Mouse (Mus musculus) brain, embryonic 14.5 days (tissue): ENCODE data around the gene Spcs3. TPM values are rescaled to one million over a fixed set of nuclear protein-coding genes. Genes with fewer than 3 reads are reported as not detected.

Source experiments
- DNase-seq: peaks from one replicate; pipeline ENCODE4 v3.0.0-alpha.2; 2011; ENCODE audit warnings: low read depth
- CTCF ChIP-seq: fragments of 200-500 bp; IDR thresholded peaks from 2 replicates; pipeline ENCODE4 v1.5.1; 2012; ENCODE audit warnings: inconsistent platforms, mild to moderate bottlenecking, moderate library complexity, borderline replicate concordance; ENCODE audit not compliant: insufficient read depth, insufficient read length; ENCODE audit errors: extremely low read depth
- POLR2A ChIP-seq: fragments of 200-500 bp; IDR thresholded peaks from 2 replicates; pipeline ENCODE4 v1.6.1; 2012; ENCODE audit warnings: mild to moderate bottlenecking, inconsistent platforms, borderline replicate concordance; ENCODE audit not compliant: poor library complexity, insufficient read depth, insufficient read length, severe bottlenecking; ENCODE audit errors: extremely low read depth
- polyA plus RNA-seq: library from polyadenylated mRNA; depleted of rRNA; stranded (reverse); fragments of >200 nt; gene quantifications from 2 replicates; pipeline ENCODE4 v1.2.3, GENCODE M21; 2012; rRNA removed

The Spcs3 gene
- polyA plus RNA-seq: 22.6 and 26.9 TPM in 2 replicates

DNA sequence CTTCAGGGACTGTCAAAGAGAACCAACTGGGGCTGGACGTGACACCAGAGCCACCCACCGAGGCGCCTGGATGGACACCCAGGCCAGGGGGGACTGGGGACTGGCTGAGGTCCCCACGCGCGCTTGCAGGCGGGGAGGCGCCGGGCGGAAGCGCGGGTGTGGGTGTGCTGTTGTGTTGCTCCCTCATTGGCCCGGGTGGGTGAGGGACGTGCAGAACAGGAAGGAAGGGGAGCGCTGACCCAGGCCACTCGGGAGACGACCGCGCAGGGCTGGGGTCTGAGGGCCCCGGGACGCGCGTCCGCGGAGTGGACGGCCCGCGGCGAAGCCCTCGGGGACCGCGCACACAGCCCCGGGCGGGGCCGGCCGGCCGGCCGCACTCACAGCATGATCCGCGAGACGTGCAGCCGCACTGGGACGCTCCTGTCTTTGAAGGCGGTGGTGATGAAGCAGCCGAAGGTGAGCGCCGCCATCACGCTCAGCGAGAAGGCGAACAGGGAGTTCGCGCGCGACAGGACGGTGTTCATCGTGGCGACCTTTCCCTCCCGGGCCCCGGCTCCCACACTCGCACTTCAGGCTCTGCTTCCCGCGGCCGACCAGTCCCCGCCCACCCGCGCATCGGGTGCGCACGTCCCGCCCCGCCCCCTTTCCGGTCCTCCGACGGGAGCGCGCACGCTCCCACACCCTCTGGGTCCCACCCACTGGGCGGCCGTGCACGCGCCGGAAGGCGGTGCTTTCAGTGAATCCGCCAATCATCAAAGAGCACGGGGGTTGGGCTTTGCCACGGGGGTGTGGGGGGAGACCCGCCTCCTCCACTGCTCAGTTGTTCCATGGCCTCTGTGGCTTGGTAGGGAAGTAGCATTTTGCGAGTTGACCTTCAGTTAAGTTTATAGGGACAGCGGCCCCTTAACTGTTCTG, at the start of gene Spcs3, which contains the start of gene Asb5:
TSS of gene Spcs3 (minus strand) at position 617 of the 915 bp plus-strand sequence.
TSS of gene Asb5 (plus strand) at position 199 of the 915 bp plus-strand sequence.
- TF ChIP-seq POLR2A (peak; percentile 55; the same call in 1 of the 2 replicates), CTCF (no peak)
- peak; percentile 98 for DNase-seq

DNA sequence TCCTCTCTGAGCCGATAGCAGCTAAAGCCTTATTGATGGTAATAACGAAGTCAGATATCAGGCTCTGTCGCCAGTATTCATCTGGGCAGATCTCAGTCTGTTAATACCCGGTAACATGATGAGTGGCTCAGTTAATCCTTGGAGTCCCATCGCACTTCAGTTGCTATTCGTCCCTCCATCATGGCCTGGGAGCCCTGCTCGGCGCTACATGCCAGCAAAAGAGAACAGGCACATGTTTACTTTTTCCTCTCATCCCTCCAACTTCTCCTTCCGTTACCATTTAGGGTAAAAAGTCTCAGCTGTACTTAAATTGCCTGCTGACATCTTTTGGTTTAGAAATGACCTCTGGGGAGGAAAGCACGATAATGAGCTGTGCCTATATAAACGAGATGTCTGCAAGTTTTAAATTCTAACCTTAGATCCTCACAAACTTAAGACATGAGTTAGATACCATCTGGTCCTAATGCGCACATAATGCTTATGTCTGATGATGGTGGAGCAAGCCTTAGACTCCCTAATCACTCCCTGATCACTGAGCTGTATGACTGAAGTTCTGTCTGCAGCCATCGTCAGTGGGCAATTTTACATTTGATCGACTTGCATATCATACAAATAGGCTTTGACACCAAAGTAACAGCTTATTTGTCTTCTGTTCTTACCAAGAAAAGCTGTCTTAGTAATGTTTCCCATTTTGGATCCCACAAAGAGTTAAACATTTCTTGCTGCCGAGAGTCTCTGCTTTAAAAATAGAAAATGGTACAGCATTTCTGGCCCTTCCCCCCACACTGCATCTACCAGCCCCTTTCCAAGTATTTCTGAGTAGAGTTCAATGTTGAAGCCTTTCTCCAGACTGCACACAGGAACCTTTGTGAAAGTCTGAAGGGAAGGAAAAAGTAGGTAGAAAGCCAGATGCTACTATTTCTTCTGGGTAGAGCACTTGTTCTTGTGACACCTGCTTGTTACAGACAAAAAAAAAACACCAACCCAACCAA, 41.1 kb upstream of the Spcs3 start:
- DNase-seq: no peak

DNA sequence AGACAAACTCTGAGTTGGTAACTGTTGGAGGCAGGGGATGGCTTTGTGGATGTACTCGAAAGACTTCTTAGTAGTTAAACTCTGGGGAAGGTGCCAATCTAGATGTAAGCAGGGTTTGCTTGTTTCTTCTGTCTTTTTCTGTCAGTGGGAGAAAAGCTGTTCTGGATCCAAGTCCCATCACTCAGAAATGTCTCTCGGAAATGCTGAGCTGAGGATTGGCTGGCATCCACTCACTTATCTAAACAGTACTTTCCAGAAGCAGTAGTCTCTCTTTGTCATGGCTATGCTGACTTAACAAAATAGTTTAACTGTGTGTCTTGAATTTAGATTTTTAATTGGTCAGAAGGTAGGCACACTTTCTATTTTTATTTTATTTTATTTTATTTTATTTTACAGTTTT, 37.4 kb upstream of the Spcs3 start:
- peak; percentile 48 for DNase-seq
- TF ChIP-seq POLR2A: no peak
- no peak for TF ChIP-seq CTCF

More for the DNA sequence above, 41.1 kb upstream of the Spcs3 start:
- TF ChIP-seq CTCF (no peak), POLR2A (no peak)

DNA sequence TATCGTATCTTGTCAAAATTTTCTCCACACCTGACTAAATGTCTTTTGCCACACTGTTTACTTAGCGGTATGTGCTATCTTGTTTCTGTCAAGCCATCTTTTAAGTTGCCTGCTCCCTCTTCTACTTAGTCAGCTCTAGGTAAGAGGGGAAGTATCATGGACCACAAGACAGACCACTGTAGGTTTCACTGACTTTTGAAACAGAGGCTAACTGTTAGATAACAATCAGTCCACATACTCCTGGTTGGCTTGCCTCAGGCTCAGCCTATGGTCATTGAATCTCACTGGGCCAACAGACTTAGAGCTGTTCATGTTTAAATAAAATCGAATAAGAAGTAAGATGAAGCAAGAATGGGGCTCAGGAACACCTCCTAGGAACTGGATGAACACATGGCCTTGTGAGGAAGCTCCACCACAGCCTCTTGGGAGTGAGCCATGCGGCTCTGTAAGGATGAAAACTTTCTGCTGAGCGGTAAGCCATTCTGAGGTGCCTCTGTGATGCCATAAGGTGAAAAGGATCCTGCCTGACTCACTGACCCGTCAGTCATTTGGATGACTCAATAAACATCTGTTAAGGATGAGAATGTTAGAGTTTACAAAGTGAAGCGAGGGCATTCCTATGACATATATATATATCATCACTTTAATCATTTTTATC, 35.9 kb upstream of the Spcs3 start:
- TF ChIP-seq CTCF (no peak), POLR2A (no peak)
- DNase-seq: no peak

DNA sequence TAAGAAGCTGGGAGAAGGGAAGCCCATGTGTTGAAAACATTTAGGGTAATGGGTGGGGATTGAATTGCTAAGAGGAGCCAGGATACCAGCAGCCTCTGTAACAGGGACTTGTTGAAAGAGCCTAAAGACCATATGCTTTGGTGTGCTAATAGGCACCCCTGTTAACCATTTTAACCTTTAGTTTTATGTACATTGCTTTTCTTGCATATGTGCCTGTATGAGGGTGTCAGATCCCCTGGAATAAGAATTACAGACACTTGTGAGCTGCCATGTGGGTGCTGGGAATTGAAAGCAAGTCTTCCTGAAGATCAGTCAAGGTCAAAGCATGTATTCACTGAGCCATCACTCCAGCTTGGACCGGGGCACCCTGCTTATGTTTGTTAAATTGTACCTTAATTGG, 35.4 kb upstream of the Spcs3 start:
- no peak for TF ChIP-seq POLR2A
- no peak for TF ChIP-seq CTCF
- DNase-seq: no peak

DNA sequence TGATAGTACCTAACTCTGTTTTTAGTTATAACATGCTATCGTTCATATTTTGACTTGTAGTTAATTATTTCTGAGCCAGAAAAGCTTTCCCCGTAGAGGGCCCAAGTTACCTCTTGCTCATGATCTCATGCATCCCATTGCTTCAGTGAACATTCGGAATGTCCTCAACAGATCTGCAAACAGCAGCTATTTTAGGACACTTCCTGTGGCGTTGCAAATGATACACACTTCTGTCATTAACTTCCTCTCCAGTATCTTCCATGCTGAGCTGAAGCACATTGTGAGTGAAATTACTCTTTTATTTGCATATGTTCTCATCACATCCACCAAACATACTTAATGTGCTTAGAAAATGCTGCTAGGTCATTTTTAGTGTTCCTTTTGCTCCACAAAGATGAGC, 32.3 kb upstream of the Spcs3 start:
- DNase-seq: no peak
- TF ChIP-seq CTCF (no peak), POLR2A (no peak)

DNA sequence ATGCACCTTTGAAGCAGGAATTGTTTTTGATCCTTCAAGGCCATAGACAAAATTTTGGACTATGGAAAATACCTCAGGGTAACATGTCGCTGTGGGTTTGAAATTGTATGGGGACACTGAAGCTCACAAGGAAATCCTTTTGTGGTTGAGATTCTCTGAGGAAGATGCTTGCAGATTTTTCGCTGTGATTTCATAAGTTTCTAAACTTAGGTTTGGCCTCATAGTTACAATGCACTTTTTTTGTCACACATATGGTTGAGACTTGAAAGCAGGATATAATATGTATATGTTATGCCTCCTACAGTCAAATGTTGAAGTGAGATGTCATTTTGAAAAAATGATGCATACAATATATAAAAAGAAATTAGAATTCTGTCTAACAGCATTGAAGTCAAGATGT, 25.1 kb upstream of the Spcs3 start:
- TF ChIP-seq CTCF: no peak
- TF ChIP-seq POLR2A: no peak
- no peak for DNase-seq

DNA sequence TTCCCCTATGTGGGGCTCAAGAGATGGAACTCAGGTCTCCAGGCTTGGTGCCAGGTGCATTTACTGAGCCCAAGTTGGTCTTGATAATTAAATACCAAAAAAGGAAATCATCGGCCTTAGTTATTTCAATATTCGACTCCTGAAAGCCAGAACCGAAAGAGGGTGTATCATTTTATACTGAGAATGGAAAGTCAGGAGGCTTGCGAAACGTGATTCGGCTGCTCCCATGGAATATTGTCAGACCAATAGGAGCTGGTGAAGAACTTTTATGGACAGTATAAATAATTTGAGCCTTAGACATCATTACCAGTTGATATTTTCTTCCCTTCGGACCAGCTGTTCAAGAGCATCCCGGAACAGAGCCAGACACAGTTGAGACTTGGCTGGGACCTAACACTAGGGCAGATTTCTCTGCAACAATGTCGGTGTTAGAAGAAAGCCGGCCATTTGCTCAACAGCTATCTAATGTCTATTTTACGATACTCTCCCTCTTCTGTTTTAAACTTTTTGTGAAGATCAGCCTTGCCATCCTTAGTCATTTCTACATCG, 20.3 kb upstream of the Spcs3 start:
- DNase-seq: no peak
- TF ChIP-seq CTCF (no peak), POLR2A (no peak)

DNA sequence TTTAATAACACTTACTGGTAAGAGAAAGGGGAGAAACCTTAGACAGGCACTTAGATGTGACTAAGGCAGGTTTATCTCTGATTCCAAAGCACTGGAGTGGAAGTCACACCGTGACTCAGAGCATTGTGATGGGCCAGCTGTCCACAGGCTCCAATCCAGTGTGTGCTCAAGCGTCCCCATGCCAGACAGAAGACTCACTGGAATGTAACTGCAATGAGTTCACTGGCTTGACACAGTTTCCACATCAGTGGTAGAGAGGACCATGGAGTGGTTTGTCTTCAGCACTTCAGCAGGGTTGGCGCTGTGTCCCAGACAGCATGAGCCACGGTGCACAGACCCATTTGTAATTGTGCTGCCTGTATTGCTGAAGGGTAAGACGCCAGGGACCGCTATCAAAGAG, 18.6 kb upstream of the Spcs3 start:
- DNase-seq: no peak
- TF ChIP-seq POLR2A: no peak
- no peak for TF ChIP-seq CTCF

DNA sequence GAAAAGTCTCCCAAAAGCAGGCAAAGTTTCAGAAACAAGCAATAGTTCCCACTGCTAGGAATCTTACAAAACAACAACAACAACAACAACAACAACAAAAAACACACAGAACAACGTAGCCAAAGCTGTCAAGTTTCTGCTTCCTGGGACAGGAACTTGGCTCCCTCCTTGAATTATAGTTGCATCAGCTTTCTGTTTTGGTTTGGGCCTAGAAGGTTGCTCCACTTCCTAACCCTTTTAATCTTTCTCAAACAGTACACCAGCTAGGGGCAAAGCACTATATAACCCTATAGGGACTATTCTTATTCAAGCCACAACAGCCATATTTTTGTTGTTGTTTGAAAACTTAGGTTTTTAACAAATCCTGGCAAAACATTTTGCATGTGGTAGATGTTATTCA, 11.5 kb upstream of the Spcs3 start:
- TF ChIP-seq CTCF (no peak), POLR2A (no peak)
- no peak for DNase-seq

DNA sequence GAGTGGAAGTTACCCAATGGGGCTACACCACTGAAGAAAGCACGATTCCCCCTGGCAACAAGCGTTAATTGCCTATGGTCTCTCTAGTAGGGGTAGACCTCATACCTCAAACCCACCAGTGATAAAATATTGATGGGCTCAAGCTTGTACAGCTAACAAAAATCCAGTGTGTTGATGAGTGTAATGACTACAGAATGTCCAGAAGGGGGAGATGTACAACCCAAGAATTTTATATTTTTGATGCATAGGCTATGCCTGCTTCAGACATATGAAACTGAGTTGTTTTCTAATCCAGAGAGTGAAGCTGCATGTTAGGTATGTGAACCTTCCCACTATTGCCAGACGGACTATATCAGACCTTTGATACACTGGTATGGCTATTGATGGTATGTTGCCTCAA, 7.5 kb upstream of the Spcs3 start:
- peak; percentile 28 for DNase-seq
- TF ChIP-seq POLR2A (no peak), CTCF (0 out of 2 replicates have a peak, but pooled peaks have one; percentile 9)

DNA sequence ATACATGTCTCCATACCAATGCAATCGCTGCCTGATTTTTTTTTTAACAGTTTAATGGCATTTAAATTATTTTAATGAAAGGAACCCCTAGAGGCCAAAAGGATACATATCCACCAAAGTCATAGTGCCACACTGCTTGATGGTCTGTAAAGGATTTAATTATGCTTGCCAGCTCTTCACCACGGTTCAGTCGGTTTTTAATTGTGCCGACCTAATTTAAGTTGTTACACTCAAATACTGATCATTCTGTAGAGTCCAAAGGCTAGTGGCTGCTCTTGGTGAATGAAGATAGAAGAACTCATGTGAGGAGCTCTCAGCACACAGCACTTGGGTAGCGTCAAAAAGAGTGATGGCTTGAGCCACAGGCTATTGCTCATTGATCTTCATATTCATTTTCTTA, 5.4 kb upstream of the Spcs3 start:
- TF ChIP-seq POLR2A: no peak
- TF ChIP-seq CTCF: no peak
- no peak for DNase-seq

DNA sequence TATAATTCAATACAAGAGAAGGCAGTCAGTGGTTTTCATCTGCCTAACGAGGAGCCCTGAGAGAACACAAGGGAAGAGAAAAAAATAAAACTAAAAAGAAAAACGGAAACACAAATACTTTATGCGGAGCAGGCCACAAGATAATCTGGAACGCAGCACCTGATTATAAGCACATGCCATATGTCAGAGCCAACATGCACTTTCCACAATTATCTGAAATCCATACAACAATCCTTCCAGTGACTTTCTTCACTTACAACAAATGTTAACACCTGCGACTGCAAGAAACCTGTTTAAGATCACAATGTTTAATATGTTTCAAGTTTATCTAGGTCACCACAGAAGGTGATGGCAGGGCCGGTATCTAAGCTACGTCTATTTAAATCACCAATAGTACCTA, 1.2 kb downstream of the Spcs3 start:
- DNase-seq: no peak
- TF ChIP-seq POLR2A (no peak), CTCF (no peak)

DNA sequence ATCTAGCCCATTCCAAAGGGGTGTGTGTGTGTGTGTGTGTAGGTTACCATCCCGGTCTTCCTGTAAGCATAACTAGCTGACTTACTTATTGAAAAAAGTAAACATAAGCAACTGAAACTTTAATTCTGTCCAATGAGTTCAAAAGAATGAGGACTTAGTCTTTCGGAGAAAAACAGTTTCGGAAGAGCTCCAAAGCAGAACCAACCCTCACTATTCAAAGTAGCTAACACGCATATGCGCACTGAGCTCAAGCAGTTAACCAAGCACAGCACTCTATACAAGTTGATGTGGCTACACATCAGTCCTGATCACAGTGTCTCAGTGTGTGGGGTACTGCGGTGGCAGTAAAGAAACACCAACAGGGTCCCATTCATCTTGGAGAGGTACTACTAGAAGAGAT, 3.1 kb downstream of the Spcs3 start:
- no peak for DNase-seq
- TF ChIP-seq POLR2A: no peak
- TF ChIP-seq CTCF: no peak
